Mouse (Mus musculus): ENCODE results near the gene Mta3. TPM values are rescaled to one million over a fixed set of nuclear protein-coding genes. Genes with fewer than 3 reads are reported as not detected.
"Not testable (repeated sequence)": the region's sequence is repeated elsewhere in the genome, so short reads cannot be mapped to it uniquely, and the experiment has no call there.

Gene Mta3
- polyA plus RNA-seq, 1 experiment from 2014 or later = 43.6 TPM

DNA sequence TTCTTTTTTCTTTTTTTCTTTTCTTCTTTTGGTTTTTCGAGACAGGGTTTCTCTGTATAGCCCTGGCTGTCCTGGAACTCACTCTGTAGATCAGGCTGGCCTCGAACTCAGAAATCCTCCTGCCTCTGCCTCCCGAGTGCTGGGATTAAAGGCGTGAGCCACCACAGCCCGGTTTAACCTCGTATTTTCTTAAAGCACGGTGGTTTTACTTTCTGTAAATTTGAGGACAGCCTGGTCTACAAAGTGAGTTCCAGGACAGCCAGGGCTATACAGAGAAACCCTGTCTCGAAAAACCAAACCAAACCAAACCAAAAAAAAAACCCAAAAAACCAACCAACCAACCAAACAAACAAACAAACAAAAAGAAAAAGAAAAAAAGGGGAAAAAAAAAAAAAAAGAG lies 155.0 kb downstream of the Mta3 start:
- WGBS = 74% methylated on average over 8 of the region's 8 CpGs
- H3K9ac ChIP-seq (ENCODE audit: low read length) = not testable (repeated sequence)

DNA sequence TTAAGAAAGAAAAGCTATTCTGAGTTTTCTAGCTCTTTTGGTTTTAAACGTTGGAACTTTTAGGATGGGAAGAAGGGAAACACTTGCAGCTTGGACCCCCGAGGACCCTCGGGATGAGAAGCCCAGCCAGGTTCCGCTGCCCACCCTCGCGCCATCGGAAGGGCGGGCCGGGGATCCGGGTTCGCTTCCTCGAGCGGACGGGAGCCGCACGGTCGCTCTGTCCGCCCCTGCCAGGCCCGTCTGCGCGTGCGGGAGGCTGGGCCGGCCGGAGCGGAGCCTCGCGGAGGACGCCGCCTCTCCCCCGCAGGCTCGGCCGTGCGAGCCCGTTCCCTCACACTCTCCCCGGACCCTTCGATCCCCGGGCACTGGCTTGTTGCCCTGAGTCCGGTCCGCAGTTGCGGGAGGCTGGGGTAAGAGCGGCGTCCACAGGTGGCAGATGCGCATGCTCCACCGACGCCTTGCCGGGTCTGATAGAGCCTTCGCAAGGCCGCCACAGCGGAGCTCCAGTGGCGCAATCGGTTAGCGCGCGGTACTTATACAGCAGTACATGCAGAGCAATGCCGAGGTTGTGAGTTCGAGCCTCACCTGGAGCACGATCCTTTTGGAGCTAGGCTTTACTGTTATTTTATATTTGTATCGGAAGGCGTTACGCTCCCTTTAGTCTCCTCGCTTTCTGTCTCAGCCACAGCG lies 155.6 kb downstream of the Mta3 start:
- ATAC-seq (replicated peaks; ENCODE audit: extremely low read depth, insufficient read depth, low FRiP score) = peak; percentile 97
- Histone ChIP-seq H3K36me3 (ENCODE audit: control insufficient read depth, insufficient read depth) (no peaks in the 10 kb centered on the region), H3K9ac (ENCODE audit: low read length) (peak overlapping the region; percentile 87), H3K9me3 (replicated peaks; ENCODE audit: control insufficient read depth, low read length) (no peaks in the 10 kb centered on the region), H3K4me1 (ENCODE audit: control insufficient read depth, insufficient read depth, low read length) (peaks cover 3% of the 10 kb centered on the region), H3K4me3 (ENCODE audit: low read length) (peak overlapping the region; percentile 58), H3K27ac (ENCODE audit: low read length) (peak overlapping the region; percentile 69), H3K27me3 (ENCODE audit: control insufficient read depth, insufficient read depth, low read length) (no peaks in the 10 kb centered on the region), H3K4me2 (ENCODE audit: low read depth, low read length) (peak overlapping the region; percentile 85)
- WGBS = under 1% methylated on average over 60 of the region's 62 CpGs

More for the DNA sequence above, 155.0 kb downstream of the Mta3 start:
- H3K4me3 ChIP-seq (ENCODE audit: low read length) = peak overlapping the region; percentile 58
- H3K4me2 ChIP-seq (ENCODE audit: low read depth, low read length) = peak overlapping the region; percentile 85
- H3K27me3 ChIP-seq (ENCODE audit: control insufficient read depth, insufficient read depth, low read length); H3K27ac ChIP-seq (ENCODE audit: low read length); ATAC-seq (replicated peaks; ENCODE audit: extremely low read depth, insufficient read depth, low FRiP score); H3K4me1 ChIP-seq (ENCODE audit: control insufficient read depth, insufficient read depth, low read length); H3K36me3 ChIP-seq (ENCODE audit: control insufficient read depth, insufficient read depth); H3K9me3 ChIP-seq (replicated peaks; ENCODE audit: control insufficient read depth, low read length): not testable (repeated sequence)

- under 1% methylated on average over 27 of the region's 27 CpGs for WGBS
- Histone ChIP-seq H3K4me2 (ENCODE audit: low read depth, low read length) (peak overlapping the region; percentile 85), H3K9me3 (replicated peaks; ENCODE audit: control insufficient read depth, low read length) (no peaks in the 10 kb centered on the region), H3K27me3 (ENCODE audit: control insufficient read depth, insufficient read depth, low read length) (no peaks in the 10 kb centered on the region), H3K27ac (ENCODE audit: low read length) (peak overlapping the region; percentile 69), H3K36me3 (ENCODE audit: control insufficient read depth, insufficient read depth) (no peaks in the 10 kb centered on the region), H3K9ac (ENCODE audit: low read length) (peak overlapping the region; percentile 87), H3K4me1 (ENCODE audit: control insufficient read depth, insufficient read depth, low read length) (peaks cover 3% of the 10 kb centered on the region), H3K4me3 (ENCODE audit: low read length) (peak overlapping the region; percentile 58)
- peak; percentile 56 for ATAC-seq (replicated peaks; ENCODE audit: extremely low read depth, insufficient read depth, low FRiP score)
Measured at GRCm38 (mm10) chr17:83862134-83862881, 156.3 kb downstream of the Mta3 start.

DNA sequence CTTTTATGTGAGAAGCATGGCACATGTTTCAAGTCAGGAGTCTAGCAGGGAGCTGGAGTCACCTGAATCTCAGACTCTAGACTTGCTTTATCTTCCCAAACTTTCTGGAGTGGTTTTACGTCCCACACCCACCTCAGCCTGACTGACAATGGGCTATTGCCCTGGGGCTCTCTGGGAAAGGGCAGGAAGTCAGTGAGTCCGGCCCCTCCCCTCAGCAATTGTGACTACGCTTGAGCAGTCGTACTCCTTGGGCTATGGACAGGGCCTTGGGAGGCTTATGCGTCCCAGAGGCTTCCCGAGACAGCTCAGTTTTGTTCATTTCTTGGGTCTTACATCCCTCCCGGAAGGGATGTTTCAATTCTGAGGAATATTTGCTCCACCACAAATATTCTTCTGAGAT lies 159.4 kb downstream of the Mta3 start:
- Histone ChIP-seq H3K27me3 (ENCODE audit: control insufficient read depth, insufficient read depth, low read length) (no peaks in the 10 kb centered on the region), H3K9ac (ENCODE audit: low read length) (no peak overlapping the region), H3K36me3 (ENCODE audit: control insufficient read depth, insufficient read depth) (no peaks in the 10 kb centered on the region), H3K27ac (ENCODE audit: low read length) (no peak overlapping the region), H3K4me2 (ENCODE audit: low read depth, low read length) (no peak overlapping the region), H3K4me3 (ENCODE audit: low read length) (no peak overlapping the region), H3K4me1 (ENCODE audit: control insufficient read depth, insufficient read depth, low read length) (peaks cover 3% of the 10 kb centered on the region), H3K9me3 (replicated peaks; ENCODE audit: control insufficient read depth, low read length) (no peaks in the 10 kb centered on the region)
- no peak for ATAC-seq (replicated peaks; ENCODE audit: extremely low read depth, insufficient read depth, low FRiP score)
- WGBS = 72% methylated on average over 7 of the region's 7 CpGs

DNA sequence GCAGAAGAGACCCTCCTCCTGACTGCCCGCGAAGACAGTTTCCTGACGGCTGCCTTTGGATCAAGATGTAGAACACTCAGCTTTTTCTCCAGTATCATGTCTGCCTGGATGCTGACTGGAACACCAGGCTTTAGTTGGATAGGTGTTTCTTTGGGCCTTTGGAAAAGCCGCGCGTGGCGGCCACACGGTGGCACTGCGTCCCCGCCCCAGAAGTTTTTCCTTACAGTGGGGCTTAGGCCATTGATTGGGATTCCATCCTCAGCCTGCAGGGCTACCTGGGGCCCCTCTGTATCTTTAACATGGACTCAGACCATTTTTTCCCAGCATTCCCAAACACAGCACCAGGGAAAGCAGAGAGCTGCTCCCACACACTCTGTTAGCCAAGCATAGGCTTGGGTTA lies 160.6 kb downstream of the Mta3 start:
- H3K27me3 ChIP-seq (ENCODE audit: control insufficient read depth, insufficient read depth, low read length) = no peaks in the 10 kb centered on the region
- no peak overlapping the region for H3K9ac ChIP-seq (ENCODE audit: low read length)
- WGBS = 17% methylated on average over 10 of the region's 10 CpGs
- no peak overlapping the region for H3K4me2 ChIP-seq (ENCODE audit: low read depth, low read length)
- H3K4me1 ChIP-seq (ENCODE audit: control insufficient read depth, insufficient read depth, low read length) = peaks cover 3% of the 10 kb centered on the region; the same call in 1 of the 2 replicates
- no peak overlapping the region for H3K4me3 ChIP-seq (ENCODE audit: low read length)
- no peak for ATAC-seq (replicated peaks; ENCODE audit: extremely low read depth, insufficient read depth, low FRiP score)
- H3K36me3 ChIP-seq (ENCODE audit: control insufficient read depth, insufficient read depth) = no peaks in the 10 kb centered on the region
- H3K27ac ChIP-seq (ENCODE audit: low read length) = no peak overlapping the region
- no peaks in the 10 kb centered on the region for H3K9me3 ChIP-seq (replicated peaks; ENCODE audit: control insufficient read depth, low read length)

- no peaks in the 10 kb centered on the region for H3K36me3 ChIP-seq (ENCODE audit: control insufficient read depth, insufficient read depth)
- H3K4me3 ChIP-seq (ENCODE audit: low read length) = no peak overlapping the region
- no peaks in the 10 kb centered on the region for H3K9me3 ChIP-seq (replicated peaks; ENCODE audit: control insufficient read depth, low read length)
- no peak for ATAC-seq (replicated peaks; ENCODE audit: extremely low read depth, insufficient read depth, low FRiP score)
- H3K9ac ChIP-seq (ENCODE audit: low read length) = no peak overlapping the region
- 0 out of 2 replicates have a peak, but pooled peaks cover 3% of the 10 kb centered on the region for H3K4me1 ChIP-seq (ENCODE audit: control insufficient read depth, insufficient read depth, low read length)
- H3K27me3 ChIP-seq (ENCODE audit: control insufficient read depth, insufficient read depth, low read length) = no peaks in the 10 kb centered on the region
- 90% methylated on average over 4 of the region's 4 CpGs for WGBS
- no peak overlapping the region for H3K4me2 ChIP-seq (ENCODE audit: low read depth, low read length)
- no peak overlapping the region for H3K27ac ChIP-seq (ENCODE audit: low read length)
Measured at GRCm38 (mm10) chr17:83870385-83870784, 164.4 kb downstream of the Mta3 start.

Other genes starting within 250 kb of the Mta3 start
- 234 and 239 TPM in 2 replicates for gene Cox7a2l, start 188.8 kb upstream of the Mta3 start, polyA plus RNA-seq (2015; fragmentation: Nextera tagmentation; extraction: Ambion mirVana)
- not detected in 2 replicates for gene Kcng3, start 74.3 kb upstream of the Mta3 start, polyA plus RNA-seq (2015; fragmentation: Nextera tagmentation; extraction: Ambion mirVana)
- gene Haao, start 141.8 kb downstream of the Mta3 start, polyA plus RNA-seq (2015; fragmentation: Nextera tagmentation; extraction: Ambion mirVana) = 0.67 and 1.7 TPM in 2 replicates

All from heart, embryonic 16.5 days (tissue).